Mouse (Mus musculus): ENCODE data around the gene Crisp4. TPM values are rescaled to one million over a fixed set of nuclear protein-coding genes. Genes with fewer than 3 reads are reported as not detected.

Gene Crisp4
- polyA plus RNA-seq (2012), result not detected in 2 replicates

GRCm38 (mm10) chr1:18145802-18146201 is at the start of gene Crisp4:
Crisp4 (minus strand) TSS chr1:18145902.
- TF ChIP-seq GATA1 (IDR thresholded peaks at IDR 0.05; ENCODE audit: low read length), result no peak

DNA sequence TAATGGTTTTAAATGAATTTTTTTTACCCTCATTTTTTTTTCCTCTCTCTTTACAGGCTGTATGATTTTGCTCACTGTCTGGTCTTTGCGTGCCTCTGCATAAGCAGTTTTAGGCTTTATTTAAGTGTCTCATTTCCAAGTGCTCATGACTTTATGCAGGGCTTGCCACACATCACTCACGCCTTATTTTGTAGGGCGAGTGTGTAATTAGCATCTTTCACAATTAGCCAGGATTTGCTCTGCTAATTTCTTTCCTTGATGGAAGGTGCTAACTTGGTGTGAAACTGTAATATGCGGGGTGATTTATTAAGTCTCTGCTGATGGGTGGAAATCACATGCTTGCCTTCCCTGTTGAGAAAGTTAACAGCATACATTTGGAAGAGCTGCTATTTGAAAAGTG is 46.0 kb upstream of the Crisp4 start:
- no peak for TF ChIP-seq GATA1 (IDR thresholded peaks at IDR 0.05; ENCODE audit: low read length)

DNA sequence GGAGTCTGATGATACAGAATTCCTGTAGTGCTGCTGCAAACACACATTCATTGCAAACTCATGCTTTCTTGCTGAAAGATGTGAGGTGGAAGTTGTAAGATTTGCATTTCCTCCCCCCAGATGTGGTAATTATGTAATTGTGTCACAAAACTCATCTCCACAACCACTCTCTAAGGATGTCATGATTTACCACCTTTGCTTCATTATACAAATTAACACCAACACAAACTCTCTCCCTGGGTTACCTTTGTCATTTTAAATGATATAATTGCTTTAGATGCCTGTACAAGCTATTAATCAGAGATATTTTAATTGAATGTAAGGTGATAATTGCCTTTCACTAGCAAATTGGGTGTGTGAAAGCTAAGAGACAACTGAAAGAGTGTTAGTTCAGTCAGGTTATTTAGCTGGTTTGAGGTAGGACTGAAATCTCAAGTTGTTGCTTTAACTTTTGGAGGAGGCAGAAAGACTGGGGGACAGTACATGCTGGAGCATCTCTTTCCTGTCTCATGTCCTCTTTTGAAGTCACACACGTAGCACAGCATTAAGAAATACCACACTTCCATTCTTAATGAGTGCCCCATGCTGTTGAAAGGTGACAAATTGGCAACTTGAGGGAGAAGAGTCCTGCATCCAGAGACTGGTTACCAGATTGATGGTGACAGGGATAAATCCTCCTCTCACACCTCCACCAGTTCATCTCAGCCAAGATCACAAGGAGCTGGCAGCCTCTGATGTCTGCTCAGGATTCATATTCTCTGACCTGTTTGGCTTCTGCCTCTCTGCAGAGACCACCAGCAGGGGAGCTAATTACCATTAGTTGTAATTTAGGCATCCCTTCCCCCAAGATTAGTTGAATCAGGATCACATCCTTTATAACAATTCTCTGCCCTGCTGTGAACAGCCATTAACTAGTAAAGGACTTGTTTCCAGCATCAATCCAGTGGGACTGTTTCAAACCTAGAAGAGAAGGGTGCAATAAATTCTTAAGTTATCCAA is 45.3 kb upstream of the Crisp4 start:
- no peak for TF ChIP-seq GATA1 (IDR thresholded peaks at IDR 0.05; ENCODE audit: low read length)

- TF ChIP-seq GATA1 (IDR thresholded peaks at IDR 0.05; ENCODE audit: low read length), result no peak
These were observed 35.5 kb upstream of the Crisp4 start for GRCm38 (mm10) chr1:18181167-18181566.

DNA sequence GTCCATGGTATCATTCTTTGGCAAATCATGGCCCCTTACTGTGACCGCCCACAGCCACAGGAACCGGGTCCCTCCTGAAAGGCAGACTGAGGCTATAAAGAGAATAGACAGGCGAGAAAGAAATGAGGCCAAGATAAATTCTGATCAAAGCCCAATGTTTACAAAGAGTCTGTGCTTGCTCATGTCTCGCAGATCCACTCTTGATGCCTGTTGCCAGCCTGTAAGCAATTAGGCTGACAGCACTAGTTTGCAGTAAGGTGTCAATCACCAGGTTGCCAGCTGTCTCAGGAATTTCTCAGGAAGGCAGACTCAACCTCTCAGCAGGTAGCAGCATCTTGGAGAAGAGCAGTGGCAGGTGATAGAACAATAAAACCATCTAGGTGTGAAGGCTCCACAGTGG is 24.9 kb upstream of the Crisp4 start:
- no peak for TF ChIP-seq GATA1 (IDR thresholded peaks at IDR 0.05; ENCODE audit: low read length)

DNA sequence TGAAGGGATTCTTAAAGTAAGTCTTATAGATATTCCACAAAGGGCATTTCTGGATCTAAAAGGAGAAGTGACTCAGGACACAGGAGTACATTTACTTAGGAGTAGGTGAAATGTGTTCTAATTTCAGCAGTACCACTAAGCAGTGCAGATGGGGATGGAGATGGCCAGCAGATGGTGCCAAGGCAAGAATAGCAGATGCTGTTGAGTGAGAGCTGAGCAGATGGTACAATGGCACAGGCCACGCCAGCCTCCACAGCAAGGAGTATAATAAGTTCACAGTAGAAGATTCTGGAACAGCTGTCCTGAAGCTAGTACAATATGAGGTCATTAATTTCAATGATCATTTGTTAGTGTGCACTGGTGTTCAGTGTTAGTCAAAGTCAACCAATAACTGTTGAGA is 22.6 kb upstream of the Crisp4 start:
- TF ChIP-seq GATA1 (IDR thresholded peaks at IDR 0.05; ENCODE audit: low read length), result no peak

DNA sequence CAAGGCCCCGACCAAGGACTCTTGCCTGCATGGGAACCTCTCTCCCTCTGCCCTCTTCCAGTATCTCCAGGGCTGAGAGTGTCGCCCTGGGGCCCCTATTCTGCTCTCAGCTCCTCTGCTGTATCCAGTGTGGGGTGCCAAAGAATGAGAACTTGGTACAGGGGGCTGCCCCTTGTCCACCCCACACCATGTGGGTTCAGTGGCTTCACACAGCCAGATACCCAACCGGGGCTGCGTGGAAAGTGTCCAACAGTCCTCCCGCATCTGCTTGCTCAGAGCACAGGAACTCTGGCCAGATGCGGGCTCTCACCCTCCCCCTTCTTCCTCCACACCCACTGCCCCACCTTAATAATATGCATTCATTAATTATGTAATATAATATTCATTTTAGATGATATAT is 13.4 kb upstream of the Crisp4 start:
- TF ChIP-seq GATA1 (IDR thresholded peaks at IDR 0.05; ENCODE audit: low read length), result no peak

DNA sequence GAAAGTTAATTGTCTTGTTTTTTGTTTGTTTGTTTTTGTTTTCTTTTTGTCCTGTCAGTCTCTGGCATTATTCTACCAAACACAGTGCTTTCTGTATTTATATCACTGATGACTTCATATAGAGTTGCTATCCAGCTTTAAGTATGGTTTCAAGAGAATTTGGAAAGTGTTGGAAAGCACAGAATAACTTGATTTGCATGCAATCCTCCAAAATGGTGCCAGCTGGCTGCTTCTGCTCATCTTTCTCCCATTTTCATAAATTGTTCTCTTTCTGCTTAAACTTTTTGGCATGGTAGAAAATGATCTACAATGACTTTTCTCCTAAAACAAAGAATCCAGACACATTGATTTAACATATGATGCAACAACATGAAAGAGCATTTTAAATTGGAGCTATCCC is 2.5 kb upstream of the Crisp4 start:
- no peak for TF ChIP-seq GATA1 (IDR thresholded peaks at IDR 0.05; ENCODE audit: low read length)

GRCm38 (mm10) chr1:18131691-18132090 is 14.0 kb downstream of the Crisp4 start:
- no peak for TF ChIP-seq GATA1 (IDR thresholded peaks at IDR 0.05; ENCODE audit: low read length)

- no peak for TF ChIP-seq GATA1 (IDR thresholded peaks at IDR 0.05; ENCODE audit: low read length)
These were observed 15.7 kb downstream of the Crisp4 start for GRCm38 (mm10) chr1:18129983-18130382.

- TF ChIP-seq GATA1 (IDR thresholded peaks at IDR 0.05; ENCODE audit: low read length), result no peak
These were observed 38.9 kb downstream of the Crisp4 start for GRCm38 (mm10) chr1:18106720-18107355.

DNA sequence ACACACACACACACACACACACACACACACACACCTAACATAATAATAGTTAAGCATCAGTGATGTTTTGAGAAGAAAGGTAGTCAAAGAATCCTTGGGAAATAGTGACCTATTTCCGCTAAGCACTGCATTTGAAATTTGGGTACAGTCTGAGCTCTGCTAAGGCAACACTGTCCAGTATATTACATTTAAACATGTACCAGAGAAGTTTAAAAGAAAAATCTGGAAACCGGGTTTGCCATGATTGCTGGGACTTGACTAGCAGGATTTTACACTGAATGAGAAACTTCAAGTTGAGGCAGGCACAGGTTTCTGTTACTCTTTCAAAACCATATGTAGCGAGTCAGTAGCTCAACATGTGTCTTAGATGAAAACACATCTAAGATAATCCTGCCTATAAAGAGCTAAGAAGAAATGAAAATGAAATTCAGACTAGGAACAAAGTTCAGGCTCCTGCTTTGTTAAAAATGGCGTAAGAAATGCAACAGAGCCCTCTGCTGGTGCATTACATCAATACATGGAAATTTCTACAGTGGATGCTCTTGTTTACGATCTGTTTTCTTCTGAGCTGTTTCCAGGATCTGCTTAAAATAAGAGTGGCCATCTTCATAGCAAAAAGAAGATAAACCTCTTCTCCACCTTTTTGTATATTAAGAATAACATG is 39.7 kb downstream of the Crisp4 start:
- no peak for TF ChIP-seq GATA1 (IDR thresholded peaks at IDR 0.05; ENCODE audit: low read length)

DNA sequence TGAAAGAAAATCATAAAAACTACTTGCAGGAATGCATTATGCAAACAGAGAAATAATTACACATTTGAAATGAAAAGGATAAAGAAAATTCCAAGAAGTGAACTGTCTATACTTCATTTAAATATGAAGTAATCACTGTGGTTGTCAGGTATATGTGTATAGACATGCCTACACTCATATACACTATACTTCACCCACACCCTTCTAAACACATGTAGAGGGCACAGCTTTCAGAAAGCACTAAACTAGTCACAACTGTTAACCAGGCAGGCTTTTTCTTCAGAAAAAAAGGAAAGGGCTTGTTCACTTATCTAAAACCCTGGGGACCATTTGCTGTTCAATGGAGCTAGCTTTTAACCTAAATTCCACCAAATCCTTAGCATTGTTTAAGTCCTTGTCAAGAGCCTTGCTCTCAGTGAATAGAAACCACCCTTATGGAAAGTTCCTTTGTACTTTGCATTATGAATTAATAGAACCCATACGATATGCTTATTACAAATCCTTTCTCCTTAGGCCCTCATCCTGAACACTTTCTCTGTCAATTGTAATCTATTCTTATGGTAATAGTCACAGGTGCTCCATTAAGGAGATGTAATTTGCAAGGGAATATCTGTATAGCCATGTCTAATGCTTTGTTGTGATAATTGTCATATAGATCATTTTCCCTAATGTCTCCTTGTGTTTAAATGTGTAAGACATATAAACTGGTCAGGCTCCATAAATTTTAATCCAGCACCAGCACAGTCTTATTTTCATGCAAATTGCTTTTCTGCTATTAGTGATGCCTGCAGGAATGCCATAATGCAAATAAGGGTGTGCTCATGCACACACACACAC is 40.5 kb downstream of the Crisp4 start:
- TF ChIP-seq GATA1 (IDR thresholded peaks at IDR 0.05; ENCODE audit: low read length), result no peak

Other genes with a start within 250 kb of the Crisp4 start
- not detected in 2 replicates for gene Defb18, start 91.5 kb upstream of the Crisp4 start, polyA plus RNA-seq (2012)
- not detected in 2 replicates for gene Defb41, start 119.2 kb upstream of the Crisp4 start, polyA plus RNA-seq (2012)